Mouse (Mus musculus): ENCODE results near the gene Fdx1l. TPM values are rescaled to one million over a fixed set of nuclear protein-coding genes. Genes with fewer than 3 reads are reported as not detected.
A peak's percentile ranks its signal among the peaks of the same experiment; 100 is the strongest.

Gene Fdx1l
- polyA plus RNA-seq, 1 experiment from 2014 or later, result 77.7 TPM

GRCm38 (mm10) chr9:21025258-21025810 is 48.1 kb downstream of the Fdx1l start:
- H3K4me2 ChIP-seq, result no peak overlapping the region
- 79% methylated on average over 19 of the region's 19 CpGs for WGBS
- peaks cover 46% of the 10 kb centered on the region for H3K27me3 ChIP-seq (replicated peaks)
- H3K36me3 ChIP-seq, result no peaks in the 10 kb centered on the region
- H3K9ac ChIP-seq (replicated peaks), result no peak overlapping the region
- ATAC-seq (ENCODE audit: low FRiP score), result no peak
- H3K27ac ChIP-seq (replicated peaks), result no peak overlapping the region
- H3K4me1 ChIP-seq, result peaks cover 18% of the 10 kb centered on the region
- no peak overlapping the region for H3K4me3 ChIP-seq (replicated peaks)
- H3K9me3 ChIP-seq (replicated peaks), result no peaks in the 10 kb centered on the region

GRCm38 (mm10) chr9:21022726-21023125 is 50.7 kb downstream of the Fdx1l start:
- ATAC-seq (ENCODE audit: low FRiP score), result no peak
- H3K27ac ChIP-seq (replicated peaks), result no peak overlapping the region
- no peak overlapping the region for H3K4me2 ChIP-seq
- H3K27me3 ChIP-seq (replicated peaks), result peaks cover 31% of the 10 kb centered on the region
- no peaks in the 10 kb centered on the region for H3K36me3 ChIP-seq
- H3K9ac ChIP-seq (replicated peaks), result no peak overlapping the region
- WGBS, result 81% methylated on average over 1 of the region's 1 CpGs
- H3K4me1 ChIP-seq, result peaks cover 2% of the 10 kb centered on the region; the same call in 1 of the 2 replicates
- no peaks in the 10 kb centered on the region for H3K9me3 ChIP-seq (replicated peaks)
- no peak overlapping the region for H3K4me3 ChIP-seq (replicated peaks)

- H3K27me3 ChIP-seq (replicated peaks), result peaks cover 31% of the 10 kb centered on the region
- H3K36me3 ChIP-seq, result no peaks in the 10 kb centered on the region
- 66% methylated on average over 6 of the region's 6 CpGs for WGBS
- no peak overlapping the region for H3K4me3 ChIP-seq (replicated peaks)
- H3K9ac ChIP-seq (replicated peaks), result no peak overlapping the region
- H3K9me3 ChIP-seq (replicated peaks), result no peaks in the 10 kb centered on the region
- H3K27ac ChIP-seq (replicated peaks), result no peak overlapping the region
- H3K4me1 ChIP-seq, result no peaks in the 10 kb centered on the region
- no peak overlapping the region for H3K4me2 ChIP-seq
- ATAC-seq (ENCODE audit: low FRiP score), result no peak
These were observed 51.1 kb downstream of the Fdx1l start for GRCm38 (mm10) chr9:21022288-21022687.

GRCm38 (mm10) chr9:21021363-21021762 is 52.1 kb downstream of the Fdx1l start:
- H3K27me3 ChIP-seq (replicated peaks), result peaks cover 33% of the 10 kb centered on the region
- WGBS, result 83% methylated on average over 3 of the region's 3 CpGs
- ATAC-seq (ENCODE audit: low FRiP score), result no peak

GRCm38 (mm10) chr9:21018600-21018999 is 54.8 kb downstream of the Fdx1l start:
- Histone ChIP-seq H3K4me3 (replicated peaks) (no peak overlapping the region), H3K27me3 (replicated peaks) (peaks cover 56% of the 10 kb centered on the region), H3K9ac (replicated peaks) (no peak overlapping the region), H3K4me1 (peaks cover 14% of the 10 kb centered on the region), H3K4me2 (no peak overlapping the region), H3K27ac (replicated peaks) (no peak overlapping the region), H3K36me3 (no peaks in the 10 kb centered on the region), H3K9me3 (replicated peaks) (no peaks in the 10 kb centered on the region)
- no peak for ATAC-seq (ENCODE audit: low FRiP score)
- WGBS, result 70% methylated on average over 2 of the region's 2 CpGs

More at GRCm38 (mm10) chr9:21021363-21021762, 52.1 kb downstream of the Fdx1l start:
- Histone ChIP-seq H3K9me3 (replicated peaks) (no peaks in the 10 kb centered on the region), H3K4me2 (no peak overlapping the region), H3K4me1 (no peaks in the 10 kb centered on the region), H3K36me3 (no peaks in the 10 kb centered on the region), H3K27ac (replicated peaks) (no peak overlapping the region), H3K9ac (replicated peaks) (no peak overlapping the region), H3K4me3 (replicated peaks) (no peak overlapping the region)

MicroRNAs encoded within 50 kb of the gene (microRNA counts, 519-probe panel; counts per million panel counts)
- 2,845 counts per million, percentile 68 among the panel's probes with 10 or more counts for microRNA mmu-miR-1900

Small RNA genes within 50 kb of the gene (microRNA-seq; reads per million reads assigned to microRNA genes)
- not detected for gene Mir1900
- gene Mir7082, result not detected

Other genes starting within 250 kb of the Fdx1l start
- 17.0 and 23.2 TPM in 2 replicates for gene A230050P20Rik, start 205.0 kb downstream of the Fdx1l start, polyA plus RNA-seq (2015; fragmentation: Nextera tagmentation; extraction: Ambion mirVana)
- gene Angptl6, start 193.9 kb downstream of the Fdx1l start, polyA plus RNA-seq (2015; fragmentation: Nextera tagmentation; extraction: Ambion mirVana), result 11.8 and 13.8 TPM in 2 replicates
- gene Ppan, start 185.4 kb downstream of the Fdx1l start, polyA plus RNA-seq (2015; fragmentation: Nextera tagmentation; extraction: Ambion mirVana), result 49.7 and 57.3 TPM in 2 replicates
- 260 and 274 TPM in 2 replicates for gene Eif3g, start 175.0 kb downstream of the Fdx1l start, polyA plus RNA-seq (2015; fragmentation: Nextera tagmentation; extraction: Ambion mirVana)
- gene Dnmt1, start 113.7 kb downstream of the Fdx1l start, polyA plus RNA-seq (2015; fragmentation: Nextera tagmentation; extraction: Ambion mirVana), result 51.6 and 60.8 TPM in 2 replicates
- 8.8 and 17.9 TPM in 2 replicates for gene S1pr2, start 96.8 kb downstream of the Fdx1l start, polyA plus RNA-seq (2015; fragmentation: Nextera tagmentation; extraction: Ambion mirVana)
- 114 and 123 TPM in 2 replicates for gene Mrpl4, start 70.9 kb downstream of the Fdx1l start, polyA plus RNA-seq (2015; fragmentation: Nextera tagmentation; extraction: Ambion mirVana)
- 4.2 and 16.9 TPM in 2 replicates for gene Icam1, start 57.6 kb downstream of the Fdx1l start, polyA plus RNA-seq (2015; fragmentation: Nextera tagmentation; extraction: Ambion mirVana)
- gene Icam4, start 44.2 kb downstream of the Fdx1l start, polyA plus RNA-seq (2015; fragmentation: Nextera tagmentation; extraction: Ambion mirVana), result 0.54 TPM in 1 of 2 replicates, not detected in the other
- 1.8 and 2.0 TPM in 2 replicates for gene Icam5, start 41.5 kb downstream of the Fdx1l start, polyA plus RNA-seq (2015; fragmentation: Nextera tagmentation; extraction: Ambion mirVana)
- gene Zglp1, start 6.5 kb downstream of the Fdx1l start, polyA plus RNA-seq (2015; fragmentation: Nextera tagmentation; extraction: Ambion mirVana), result 1.00 and 1.6 TPM in 2 replicates
- 1.6 and 2.2 TPM in 2 replicates for gene Gm49373, start 518 bp downstream of the Fdx1l start, polyA plus RNA-seq (2015; fragmentation: Nextera tagmentation; extraction: Ambion mirVana)
- gene Gm38431, start 18.4 kb upstream of the Fdx1l start, polyA plus RNA-seq (2015; fragmentation: Nextera tagmentation; extraction: Ambion mirVana), result 1.4 and 2.3 TPM in 2 replicates
- 25.6 and 38.0 TPM in 2 replicates for gene Raver1, start 18.4 kb upstream of the Fdx1l start, polyA plus RNA-seq (2015; fragmentation: Nextera tagmentation; extraction: Ambion mirVana)
- 9.9 and 12.4 TPM in 2 replicates for gene Tyk2, start 57.6 kb upstream of the Fdx1l start, polyA plus RNA-seq (2015; fragmentation: Nextera tagmentation; extraction: Ambion mirVana)
- 199 and 230 TPM in 2 replicates for gene Cdc37, start 76.4 kb upstream of the Fdx1l start, polyA plus RNA-seq (2015; fragmentation: Nextera tagmentation; extraction: Ambion mirVana)
- 37.4 and 42.1 TPM in 2 replicates for gene Pde4a, start 92.1 kb upstream of the Fdx1l start, polyA plus RNA-seq (2015; fragmentation: Nextera tagmentation; extraction: Ambion mirVana)
- 70.1 and 72.0 TPM in 2 replicates for gene Keap1, start 165.7 kb upstream of the Fdx1l start, polyA plus RNA-seq (2015; fragmentation: Nextera tagmentation; extraction: Ambion mirVana)
- 5.8 and 6.7 TPM in 2 replicates for gene S1pr5, start 174.8 kb upstream of the Fdx1l start, polyA plus RNA-seq (2015; fragmentation: Nextera tagmentation; extraction: Ambion mirVana)
- gene Atg4d, start 191.7 kb upstream of the Fdx1l start, polyA plus RNA-seq (2015; fragmentation: Nextera tagmentation; extraction: Ambion mirVana), result 50.0 and 52.4 TPM in 2 replicates
- 15.2 and 18.7 TPM in 2 replicates for gene Kri1, start 214.4 kb upstream of the Fdx1l start, polyA plus RNA-seq (2015; fragmentation: Nextera tagmentation; extraction: Ambion mirVana)
- 120 and 129 TPM in 2 replicates for gene Cdkn2d, start 217.8 kb upstream of the Fdx1l start, polyA plus RNA-seq (2015; fragmentation: Nextera tagmentation; extraction: Ambion mirVana)
- 2.5 and 12.1 TPM in 2 replicates for gene Ap1m2, start 238.7 kb upstream of the Fdx1l start, polyA plus RNA-seq (2015; fragmentation: Nextera tagmentation; extraction: Ambion mirVana)
- 68.4 and 79.7 TPM in 2 replicates for gene Slc44a2, start 247.1 kb upstream of the Fdx1l start, polyA plus RNA-seq (2015; fragmentation: Nextera tagmentation; extraction: Ambion mirVana)

Data from neural tube, embryonic 15.5 days (tissue).